Mouse (Mus musculus) limb, embryonic 10.5 days (tissue): ENCODE measurements around the gene Pank2. TPM values are rescaled to one million over a fixed set of nuclear protein-coding genes. Genes with fewer than 3 reads are reported as not detected.
"Not testable (repeated sequence)": the region's sequence is repeated elsewhere in the genome, so short reads cannot be mapped to it uniquely, and the experiment has no call there.

ENCODE experiments used
- DNase-seq: peaks from one replicate; pipeline ENCODE4 v3.0.0-alpha.2; 2017; ENCODE audit warnings: low spot score
- H3K27ac ChIP-seq: fragments of 300-500 bp; sonication (generic); 2 replicates; pipeline ENCODE4 v1.5.1; 2016; ENCODE audit warnings: mild to moderate bottlenecking
- H3K27me3 ChIP-seq: fragments of 300-500 bp; sonication (generic); 2 replicates; pipeline ENCODE4 v1.6.1; 2016; ENCODE audit warnings: low read depth, mild to moderate bottlenecking; ENCODE audit not compliant: poor library complexity, severe bottlenecking
- H3K36me3 ChIP-seq: fragments of 300-500 bp; sonication (generic); 2 replicates; pipeline ENCODE4 v1.6.1; 2016; ENCODE audit warnings: mild to moderate bottlenecking, moderate library complexity
- H3K4me1 ChIP-seq: fragments of 300-500 bp; sonication (generic); 2 replicates; pipeline ENCODE4 v1.6.1; 2016
- H3K4me3 ChIP-seq: fragments of 300-500 bp; sonication (generic); 2 replicates; pipeline ENCODE4 v1.5.1; 2016; ENCODE audit warnings: mild to moderate bottlenecking, moderate library complexity
- H3K9me3 ChIP-seq: fragments of 300-500 bp; sonication (generic); replicated peaks from 2 replicates; pipeline ENCODE4 v1.6.1; 2016; ENCODE audit warnings: mild to moderate bottlenecking
- WGBS: fragments of 180-500 bp; shearing (Covaris S2); methylation state at CpG from one replicate; pipeline ENCODE4 v1.1.7; 2016; 5-methylcytosine and 5-hydroxymethylcytosine counted together
- polyA plus RNA-seq: library from polyadenylated mRNA; unstranded; fragments of >200 nt; fragmentation: Nextera tagmentation; extraction: Ambion mirVana; gene quantifications from 2 replicates; pipeline ENCODE4 v1.2.1, GENCODE M21; 2016

Gene Pank2
- polyA plus RNA-seq: 45.0 and 46.3 TPM in 2 replicates

DNA sequence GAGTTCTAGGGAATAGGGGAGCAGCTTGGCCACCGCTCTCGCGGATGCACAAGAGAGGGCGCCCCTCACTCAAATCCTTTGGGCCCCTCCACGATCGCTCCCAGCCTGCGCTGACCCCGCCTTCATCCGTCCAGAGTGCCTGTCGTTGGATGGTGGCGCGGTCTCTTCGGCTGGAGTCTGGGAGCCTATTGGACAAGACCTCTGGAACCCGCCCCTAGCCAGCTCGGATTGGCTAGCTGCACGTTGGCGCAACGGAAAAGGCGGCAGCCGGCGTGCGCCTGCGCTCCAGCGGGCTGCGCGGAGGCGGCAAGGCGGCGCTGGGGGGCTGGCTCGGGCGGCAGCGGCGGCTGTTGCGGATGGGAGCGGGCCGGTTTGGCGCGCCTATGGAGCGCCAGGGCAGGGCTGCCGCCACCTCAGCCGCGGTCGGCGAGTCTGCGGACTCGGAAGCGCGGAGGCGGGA lies at the start of gene Pank2:
Gene Pank2 (plus strand): TSS at position 283 of the 460 bp plus-strand sequence.
- WGBS: under 1% methylated on average over 47 of the region's 49 CpGs

DNA sequence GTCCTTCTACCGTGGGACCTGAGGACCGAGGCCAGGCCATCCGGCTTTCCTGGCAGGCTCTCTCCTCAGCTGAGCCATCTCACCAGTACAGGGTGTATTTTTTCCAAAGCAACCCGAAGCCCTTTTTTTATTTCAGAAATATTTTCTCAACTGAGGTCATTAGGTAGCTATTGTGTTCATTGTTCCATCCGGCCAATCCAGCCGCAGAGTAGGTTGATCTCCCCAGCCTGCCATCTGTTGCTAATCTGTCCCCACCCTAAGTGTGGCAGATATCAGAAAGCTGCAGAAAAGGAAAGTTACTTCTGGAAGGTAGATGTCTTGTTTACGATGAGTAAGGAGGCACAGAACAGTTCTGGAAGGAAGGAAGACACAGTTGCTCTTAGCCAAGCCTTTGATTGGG lies 48.5 kb upstream of the Pank2 start:
- no peak for DNase-seq
- Histone ChIP-seq H3K9me3 (no peaks in the 10 kb centered on the region), H3K4me1 (peaks cover 19% of the 10 kb centered on the region), H3K4me3 (no peak overlapping the region), H3K27ac (0 out of 2 replicates have a peak overlapping the region, but pooled peaks have one; percentile 42), H3K27me3 (no peaks in the 10 kb centered on the region), H3K36me3 (peaks cover 11% of the 10 kb centered on the region)
- WGBS: 91% methylated on average over 7 of the region's 7 CpGs

More for the DNA sequence above, at the start of gene Pank2:
- peak; percentile 95 for DNase-seq
- peak within 1 kb of the TSS; percentile 86 for H3K4me3 ChIP-seq
- peak within 1 kb of the TSS; percentile 99 for H3K27ac ChIP-seq
- H3K27me3 ChIP-seq: no peaks in the 10 kb centered on the region
- H3K36me3 ChIP-seq: 0 out of 2 replicates have a peak, but pooled peaks cover 7% of the 10 kb centered on the region
- no peaks in the 10 kb centered on the region for H3K9me3 ChIP-seq
- peaks cover 38% of the 10 kb centered on the region for H3K4me1 ChIP-seq

DNA sequence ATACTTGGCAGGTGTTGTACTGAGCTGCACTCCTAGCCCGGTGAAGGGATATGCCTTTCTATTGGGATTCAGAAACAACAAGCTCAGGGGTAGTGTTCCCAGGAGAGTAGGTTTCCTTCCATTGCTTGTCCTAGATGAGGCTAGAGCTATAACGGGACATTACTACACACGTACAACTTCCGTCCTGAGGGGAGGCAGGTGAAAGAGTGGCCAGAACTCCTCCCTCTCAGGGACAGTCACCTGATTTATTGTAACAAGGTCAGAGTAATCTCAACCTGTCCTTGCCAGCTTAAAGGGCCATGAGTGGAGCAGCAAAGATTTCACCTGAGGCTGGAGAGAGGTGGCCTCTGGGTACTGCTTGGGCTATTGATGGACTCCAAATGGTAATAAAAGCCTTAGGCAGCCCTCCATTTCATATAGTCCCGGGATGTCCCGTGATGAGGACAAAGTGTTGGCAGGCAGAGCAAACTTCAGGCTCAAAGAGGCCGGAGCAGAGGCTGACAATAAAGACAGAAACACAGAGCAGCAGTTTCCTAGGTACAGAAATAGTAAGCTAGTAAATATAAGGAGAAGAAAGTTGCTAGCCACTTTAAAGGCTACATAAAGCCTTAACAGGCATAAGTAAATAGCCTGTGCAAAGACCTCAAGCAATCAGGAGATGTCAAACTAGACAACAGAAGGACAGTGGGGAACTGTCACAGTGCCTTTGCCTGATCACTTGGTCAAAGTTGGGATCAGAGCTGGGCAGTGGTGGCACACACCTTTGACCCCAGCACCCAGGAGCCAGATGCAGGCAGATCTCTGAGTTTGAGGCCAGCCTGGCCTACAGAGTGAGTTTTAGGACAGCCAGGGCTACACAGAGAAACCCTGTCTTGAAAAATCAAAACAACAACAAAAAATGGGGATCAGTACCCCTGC lies 46.1 kb upstream of the Pank2 start:
- no peaks in the 10 kb centered on the region for H3K9me3 ChIP-seq
- no peak overlapping the region for H3K27ac ChIP-seq
- no peak for DNase-seq
- no peak overlapping the region for H3K4me3 ChIP-seq
- 88% methylated on average over 7 of the region's 7 CpGs for WGBS
- no peaks in the 10 kb centered on the region for H3K27me3 ChIP-seq
- H3K4me1 ChIP-seq: peaks cover 2% of the 10 kb centered on the region
- peaks cover 11% of the 10 kb centered on the region for H3K36me3 ChIP-seq

DNA sequence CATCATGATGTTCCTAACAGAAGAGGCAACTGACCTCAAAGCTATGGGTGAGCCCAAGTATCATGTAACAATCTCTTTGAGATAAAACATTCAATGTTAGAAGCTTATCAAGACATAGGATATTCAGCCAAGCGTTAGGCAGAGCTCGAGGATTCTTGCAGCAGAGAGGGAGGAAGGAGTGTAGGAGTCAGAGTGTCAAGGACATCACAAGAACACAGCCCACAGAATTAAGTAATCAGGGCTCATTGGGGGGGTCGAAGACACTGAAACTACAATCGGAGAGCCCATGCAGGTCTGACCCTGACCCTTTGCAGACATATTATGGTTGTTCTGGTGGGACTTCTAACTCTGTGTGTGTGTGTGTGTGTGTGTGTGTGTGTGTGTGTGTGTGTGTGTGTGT lies 42.3 kb upstream of the Pank2 start:
- WGBS: 83% methylated on average over 4 of the region's 4 CpGs
- no peaks in the 10 kb centered on the region for H3K9me3 ChIP-seq
- no peaks in the 10 kb centered on the region for H3K27me3 ChIP-seq
- no peaks in the 10 kb centered on the region for H3K36me3 ChIP-seq
- H3K27ac ChIP-seq: no peak overlapping the region
- no peaks in the 10 kb centered on the region for H3K4me1 ChIP-seq
- no peak for DNase-seq
- no peak overlapping the region for H3K4me3 ChIP-seq

DNA sequence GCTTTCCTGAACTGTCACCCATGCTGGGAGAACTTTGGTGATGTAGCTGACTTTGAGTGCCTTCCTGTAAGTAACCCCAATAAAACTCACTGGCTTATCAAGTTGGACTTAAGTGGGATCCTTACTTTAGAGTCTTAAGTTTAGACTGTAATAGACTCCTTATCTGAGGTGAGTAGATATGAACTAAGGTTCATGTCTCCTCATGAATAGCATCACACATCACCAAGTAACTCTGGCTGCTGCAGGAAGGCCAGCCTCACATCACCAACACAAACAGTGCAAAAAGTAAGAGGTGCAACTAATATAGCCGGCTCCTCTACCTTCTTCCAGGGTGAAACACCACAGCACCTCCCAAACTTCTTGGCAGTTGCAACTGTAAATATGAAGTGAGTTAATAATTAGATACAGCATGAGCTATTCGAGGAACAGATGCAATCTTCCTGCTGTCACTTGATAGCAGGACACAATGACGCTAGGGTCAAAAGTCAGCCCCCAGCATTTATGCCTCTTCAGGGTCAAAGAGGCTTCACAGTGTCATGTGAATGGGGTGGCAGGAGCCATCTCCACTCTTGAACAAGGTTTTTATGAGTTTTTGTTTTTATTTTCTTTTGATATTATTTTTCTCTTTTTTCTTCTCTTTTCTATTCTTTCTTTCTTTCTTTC lies 40.3 kb upstream of the Pank2 start:
- no peaks in the 10 kb centered on the region for H3K27me3 ChIP-seq

DNA sequence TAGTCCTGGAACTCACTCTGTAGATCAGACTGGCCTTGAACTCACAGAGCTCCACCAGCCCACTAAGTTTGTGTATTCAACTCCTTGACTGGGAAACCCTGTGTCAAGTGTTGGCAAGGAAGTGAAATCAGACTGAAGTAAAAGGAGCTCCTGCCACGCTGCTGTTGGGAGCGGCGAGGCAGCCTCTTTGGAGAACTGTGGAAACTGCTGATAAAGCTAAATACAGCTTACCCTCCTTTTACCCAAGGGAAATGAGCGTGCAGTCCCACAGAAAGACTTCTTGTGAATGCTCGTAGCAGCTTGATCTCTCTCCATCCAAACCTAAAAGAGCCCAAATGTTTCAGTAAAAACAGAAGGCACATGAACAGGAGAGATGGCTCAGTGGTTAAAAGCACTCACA lies 39.7 kb upstream of the Pank2 start:
- no peak for DNase-seq
- Histone ChIP-seq H3K27ac (no peak overlapping the region), H3K4me3 (no peak overlapping the region), H3K36me3 (no peaks in the 10 kb centered on the region), H3K27me3 (no peaks in the 10 kb centered on the region), H3K9me3 (no peaks in the 10 kb centered on the region), H3K4me1 (no peaks in the 10 kb centered on the region)
- 76% methylated on average over 5 of the region's 5 CpGs for WGBS

More for the DNA sequence above, 40.3 kb upstream of the Pank2 start:
- no peak overlapping the region for H3K4me3 ChIP-seq
- no peaks in the 10 kb centered on the region for H3K9me3 ChIP-seq
- no peak overlapping the region for H3K27ac ChIP-seq
- WGBS: 85% methylated on average over 3 of the region's 3 CpGs
- no peak for DNase-seq
- H3K36me3 ChIP-seq: no peaks in the 10 kb centered on the region
- no peaks in the 10 kb centered on the region for H3K4me1 ChIP-seq

DNA sequence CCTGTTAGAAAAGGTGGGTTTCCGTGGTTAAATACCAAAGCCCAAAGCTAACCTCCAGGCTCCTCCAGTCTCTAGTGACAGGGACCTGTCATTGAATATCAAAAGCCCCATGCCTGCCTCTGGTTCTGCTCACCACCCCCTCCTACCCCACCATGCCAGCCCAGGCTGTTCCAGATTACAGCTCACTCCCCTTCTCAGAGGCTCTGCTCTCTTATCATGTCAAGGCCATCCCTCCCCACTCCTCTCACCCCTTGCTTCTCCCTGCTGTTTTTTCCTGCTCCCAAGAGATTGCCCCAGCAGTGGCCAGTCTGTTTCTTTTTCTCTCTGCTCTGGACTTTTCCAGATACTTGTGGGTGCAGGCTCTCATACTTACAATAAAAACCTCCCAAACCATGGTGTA lies 38.7 kb upstream of the Pank2 start:
- Histone ChIP-seq H3K36me3 (no peaks in the 10 kb centered on the region), H3K4me1 (no peaks in the 10 kb centered on the region), H3K27ac (no peak overlapping the region), H3K9me3 (no peaks in the 10 kb centered on the region), H3K27me3 (no peaks in the 10 kb centered on the region), H3K4me3 (no peak overlapping the region)
- no peak for DNase-seq
- WGBS: 62% methylated on average over 1 of the region's 1 CpGs

DNA sequence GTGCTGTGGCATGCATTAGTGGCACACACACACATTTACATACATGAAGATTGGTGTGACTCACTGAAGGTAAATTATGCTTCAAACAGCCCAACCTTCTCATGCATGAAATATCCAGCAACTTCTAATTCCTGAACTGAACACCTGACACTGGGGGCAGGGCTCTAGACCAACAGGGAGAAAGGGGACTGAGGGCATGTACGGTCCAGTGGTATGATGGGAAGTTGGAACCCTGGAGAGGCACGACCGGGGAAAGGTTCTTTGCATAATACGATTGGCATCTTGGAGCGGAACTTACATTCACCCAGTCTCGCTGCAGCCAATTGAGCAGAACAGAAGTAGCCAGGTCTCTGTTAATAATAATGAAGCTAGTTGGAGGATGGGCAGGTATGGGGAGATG lies 37.1 kb upstream of the Pank2 start:
- no peak for DNase-seq
- Histone ChIP-seq H3K27ac (no peak overlapping the region), H3K9me3 (no peaks in the 10 kb centered on the region), H3K4me1 (no peaks in the 10 kb centered on the region), H3K27me3 (no peaks in the 10 kb centered on the region), H3K4me3 (no peak overlapping the region), H3K36me3 (no peaks in the 10 kb centered on the region)
- 92% methylated on average over 6 of the region's 6 CpGs for WGBS

DNA sequence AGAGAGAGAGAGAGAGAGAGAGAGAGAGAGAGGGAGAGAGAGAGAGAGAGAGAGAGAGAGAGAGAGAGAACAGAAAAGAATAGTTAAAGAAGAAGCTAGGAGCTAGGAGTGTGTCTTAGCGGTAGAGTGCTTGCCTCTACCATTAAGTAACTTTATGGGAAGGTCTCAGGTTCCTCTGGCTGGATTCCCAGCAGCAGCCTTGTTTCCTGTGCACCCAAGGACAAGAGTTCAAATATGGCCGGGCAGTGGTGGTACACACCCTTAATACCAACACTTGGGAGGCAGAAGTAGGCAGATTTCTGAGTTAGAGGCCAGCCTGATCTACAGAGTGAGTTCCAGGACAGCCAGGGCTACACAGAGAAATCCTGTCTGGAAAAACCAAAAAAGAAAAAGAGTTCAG lies 35.6 kb upstream of the Pank2 start:
- H3K27me3 ChIP-seq, H3K4me1 ChIP-seq, H3K9me3 ChIP-seq, H3K27ac ChIP-seq, DNase-seq, H3K36me3 ChIP-seq, H3K4me3 ChIP-seq: not testable (repeated sequence)
- 68% methylated on average over 2 of the region's 2 CpGs for WGBS

DNA sequence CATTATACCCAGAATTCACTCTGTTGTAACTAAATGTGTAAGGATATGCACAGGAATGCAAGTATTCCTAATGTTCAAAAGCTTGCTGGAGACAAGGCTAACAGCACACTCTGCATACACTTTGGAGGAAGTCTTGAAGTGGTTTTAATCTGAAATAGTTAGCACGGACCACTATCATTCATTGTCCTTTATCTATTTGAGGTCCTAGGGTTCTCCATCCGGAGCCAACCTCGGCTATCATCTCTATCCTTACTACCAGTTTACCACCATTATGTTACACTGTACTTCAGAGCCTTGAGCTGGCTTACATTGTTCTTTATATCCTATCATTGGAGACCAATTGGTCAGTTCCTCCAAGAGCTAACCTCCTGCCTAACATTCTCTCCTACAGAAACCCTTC lies 35.1 kb upstream of the Pank2 start:
- Histone ChIP-seq H3K9me3 (no peaks in the 10 kb centered on the region), H3K27me3 (no peaks in the 10 kb centered on the region), H3K4me3 (no peak overlapping the region), H3K36me3 (no peaks in the 10 kb centered on the region), H3K4me1 (no peaks in the 10 kb centered on the region), H3K27ac (no peak overlapping the region)
- DNase-seq: no peak
- WGBS: 92% methylated on average over 3 of the region's 3 CpGs

DNA sequence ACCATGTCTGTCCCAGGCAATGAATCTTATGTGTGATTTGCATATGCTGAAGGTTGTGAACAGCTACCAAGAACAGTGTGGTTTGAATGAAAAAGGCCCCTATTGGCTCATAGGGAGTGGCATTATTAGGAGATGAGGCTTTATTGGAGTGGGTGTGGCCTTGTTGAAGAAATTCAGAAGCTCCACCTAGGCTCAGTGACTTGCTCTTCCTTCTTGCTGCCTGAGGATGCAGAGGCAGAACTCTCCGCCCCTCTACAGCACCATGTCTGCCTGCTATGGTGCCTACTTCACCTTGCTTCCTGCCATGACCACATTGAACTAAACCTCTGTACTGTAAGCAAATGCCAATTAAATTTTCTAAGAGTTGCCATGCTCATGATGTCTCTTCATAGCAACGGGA lies 29.7 kb upstream of the Pank2 start:
- 92% methylated on average over 2 of the region's 2 CpGs for WGBS
- H3K36me3 ChIP-seq: peaks cover 3% of the 10 kb centered on the region
- DNase-seq: no peak
- H3K27ac ChIP-seq: no peak overlapping the region
- no peaks in the 10 kb centered on the region for H3K27me3 ChIP-seq
- H3K4me3 ChIP-seq: no peak overlapping the region
- H3K9me3 ChIP-seq: no peaks in the 10 kb centered on the region
- peaks cover 27% of the 10 kb centered on the region for H3K4me1 ChIP-seq

DNA sequence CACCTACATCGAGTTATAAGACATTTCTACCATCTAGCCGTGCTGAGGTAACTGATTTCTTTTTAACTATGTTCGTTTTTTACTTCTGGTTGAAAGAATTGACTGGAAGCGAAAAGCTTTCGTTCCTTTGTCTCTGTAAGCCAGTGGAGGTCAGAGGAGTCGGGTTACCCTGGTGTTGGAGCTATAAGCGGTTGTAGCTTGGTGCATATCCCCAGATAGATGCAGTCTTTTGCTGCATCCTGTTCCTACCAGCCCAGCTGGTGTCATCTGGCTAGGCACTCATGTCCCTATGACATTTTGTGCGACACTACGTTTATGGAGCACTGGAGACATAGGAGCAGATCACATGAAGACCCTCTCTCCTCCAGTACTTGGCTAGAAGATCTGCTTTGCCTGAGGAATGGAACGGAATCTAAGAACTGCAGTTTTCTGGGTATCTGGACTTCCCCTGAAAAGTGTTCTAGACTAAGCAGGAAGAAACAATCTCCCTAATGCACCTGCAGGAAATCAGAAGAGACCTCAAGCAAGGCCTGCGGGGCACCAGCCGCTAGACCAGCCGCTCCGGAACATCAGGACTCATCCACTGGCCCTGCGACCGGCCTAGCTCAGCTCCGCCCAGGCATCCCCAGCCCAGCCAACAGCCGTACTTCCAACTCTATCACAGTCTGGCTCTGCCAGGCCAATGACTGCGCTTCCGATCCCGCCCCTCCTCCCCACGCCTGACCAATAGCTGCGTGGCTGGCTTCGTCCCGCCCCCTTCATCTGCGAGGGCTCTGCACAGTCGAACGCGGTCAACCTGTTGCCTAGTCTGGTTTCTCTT lies 28.8 kb upstream of the Pank2 start, which contains the start of gene Mavs:
Gene Mavs (plus strand): TSS at position 757 of the 820 bp plus-strand sequence.
- H3K4me3 ChIP-seq: peak within 1 kb of the TSS; percentile 66
- peak; percentile 93 for DNase-seq
- H3K27ac ChIP-seq: peak within 1 kb of the TSS; percentile 82
- H3K9me3 ChIP-seq: no peaks in the 10 kb centered on the region
- H3K4me1 ChIP-seq: peaks cover 27% of the 10 kb centered on the region
- peaks cover 7% of the 10 kb centered on the region for H3K36me3 ChIP-seq
- no peaks in the 10 kb centered on the region for H3K27me3 ChIP-seq
- WGBS: 12% methylated on average over 29 of the region's 29 CpGs
